Mouse (Mus musculus) MEL (cell line): ENCODE measurements at regions not wholly inside any gene's neighbourhood (a gene's known extent, or its start where the extent isn't known, plus 50 kb on each side); places are given as distances from the start of the nearest gene placed in this dataset.

Experiments
- BHLHE40 ChIP-seq: IDR thresholded peaks from 2 replicates; pipeline ENCODE4 v1.6.1; 2012; ENCODE audit warnings: low read depth, mild to moderate bottlenecking, inconsistent platforms, low read length, improper control_type of control experiment, borderline replicate concordance
- CHD2 ChIP-seq: IDR thresholded peaks from 2 replicates; pipeline ENCODE4 v1.6.1; 2011; ENCODE audit warnings: low read length, improper control_type of control experiment
- CTCF ChIP-seq, 3 experiments: IDR thresholded peaks in 2 of 3; conservative IDR thresholded peaks in 1 of 3; 2 replicates each; pipeline ENCODE4 v1.5.1; 2011 to 2012; ENCODE audit warnings: low read length in 3 of 3, low read depth in 2 of 3, mild to moderate bottlenecking in 2 of 3, improper control_type of control experiment in 1 of 3, inconsistent platforms in 1 of 3, mixed read lengths in 1 of 3, moderate library complexity in 1 of 3; ENCODE audit not compliant: control insufficient read depth in 1 of 3, insufficient read depth in 1 of 3, poor library complexity in 1 of 3, severe bottlenecking in 1 of 3
- E2F4 ChIP-seq: IDR thresholded peaks from 2 replicates; pipeline ENCODE4 v1.6.1; 2011; ENCODE audit warnings: low read depth, low read length, improper control_type of control experiment, borderline replicate concordance
- EP300 ChIP-seq, 2 experiments: IDR thresholded peaks; 2 replicates each; pipeline ENCODE4 v1.6.1; 2011; ENCODE audit warnings: improper control_type of control experiment in 2 of 2, low read length in 2 of 2, low read depth in 1 of 2, mild to moderate bottlenecking in 1 of 2
- ETS1 ChIP-seq: IDR thresholded peaks from 2 replicates; pipeline ENCODE4 v1.6.1; 2012; ENCODE audit warnings: low read depth, mild to moderate bottlenecking, inconsistent platforms, low read length, improper control_type of control experiment, moderate library complexity
- MXI1 ChIP-seq: IDR thresholded peaks from 2 replicates; pipeline ENCODE4 v1.6.1; 2011; ENCODE audit warnings: mild to moderate bottlenecking, low read depth, low read length, improper control_type of control experiment
- NRF1 ChIP-seq: IDR thresholded peaks from 2 replicates; pipeline ENCODE4 v1.6.1; 2014; ENCODE audit warnings: low read depth, mild to moderate bottlenecking, inconsistent platforms, low read length, improper control_type of control experiment, moderate library complexity; ENCODE audit not compliant: poor library complexity, insufficient read depth, severe bottlenecking
- POLR2A ChIP-seq, 2 experiments: IDR thresholded peaks; 2 replicates each; pipeline ENCODE4 v1.6.1; 2011 to 2012; ENCODE audit warnings: low read length in 2 of 2, mild to moderate bottlenecking in 2 of 2, control low read depth in 1 of 2, improper control_type of control experiment in 1 of 2, low read depth in 1 of 2, moderate library complexity in 1 of 2; ENCODE audit not compliant: control insufficient read depth in 1 of 2, insufficient read depth in 1 of 2, poor library complexity in 1 of 2
- RCOR1 ChIP-seq: IDR thresholded peaks from 2 replicates; pipeline ENCODE4 v1.6.1; 2012; ENCODE audit warnings: low read depth, mild to moderate bottlenecking, inconsistent platforms, low read length, improper control_type of control experiment
- SMC3 ChIP-seq: IDR thresholded peaks from 2 replicates; pipeline ENCODE4 v1.6.1; 2011; ENCODE audit warnings: low read depth, low read length, improper control_type of control experiment
- TBP ChIP-seq: IDR thresholded peaks from 2 replicates; pipeline ENCODE4 v1.8.0; 2011; ENCODE audit warnings: low read depth, low read length, improper control_type of control experiment
- UBTF ChIP-seq: IDR thresholded peaks from 2 replicates; pipeline ENCODE4 v1.6.1; 2012; ENCODE audit warnings: low read depth, mild to moderate bottlenecking, inconsistent platforms, low read length, improper control_type of control experiment, moderate library complexity, borderline replicate concordance; ENCODE audit not compliant: insufficient read depth
- USF2 ChIP-seq, 2 experiments: IDR thresholded peaks; 2 replicates each; pipeline ENCODE4 v1.6.1; 2011 to 2012; ENCODE audit warnings: improper control_type of control experiment in 2 of 2, low read length in 2 of 2, borderline replicate concordance in 1 of 2, inconsistent platforms in 1 of 2, low read depth in 1 of 2, mild to moderate bottlenecking in 1 of 2; ENCODE audit not compliant: insufficient read depth in 1 of 2

DNA sequence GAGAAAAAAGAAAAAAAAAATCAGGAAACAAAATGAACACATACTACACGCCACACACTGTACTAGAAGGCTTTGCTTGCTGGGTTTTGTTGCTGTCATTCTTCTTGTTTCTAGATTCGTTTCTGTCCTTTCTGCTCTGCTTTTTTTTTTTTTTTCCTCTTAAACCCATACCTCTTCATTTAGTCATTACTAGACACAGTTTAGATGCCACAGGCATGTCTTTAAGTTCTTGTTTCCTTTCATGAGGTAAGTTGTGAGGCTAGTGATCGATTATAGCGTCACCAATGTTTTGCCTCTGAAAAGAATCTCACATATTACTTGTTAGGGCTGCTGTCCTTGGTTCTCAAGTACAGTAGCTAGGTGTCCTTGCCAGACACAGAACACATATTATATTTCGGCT is 168.3 kb upstream of the Atp2b1 start:
- TF ChIP-seq USF2 (IDR thresholded peaks at IDR 0.05; ENCODE audit: borderline replicate concordance in 1 of 2, insufficient read depth in 1 of 2, low read depth in 1 of 2, low read length in 2 of 2) (no peak), BHLHE40 (no peak), TBP (no peak), EP300 (IDR thresholded peaks at IDR 0.05; ENCODE audit: low read depth in 1 of 2, low read length in 2 of 2) (no peak), CTCF (IDR thresholded peaks at IDR 0.05 in 2 of 3, conservative IDR thresholded peaks at IDR 0.05 in 1 of 3; ENCODE audit: control insufficient read depth in 1 of 3, insufficient read depth in 1 of 3, low read depth in 2 of 3, low read length in 3 of 3, poor library complexity in 1 of 3, severe bottlenecking in 1 of 3) (no peak), E2F4 (no peak), POLR2A (IDR thresholded peaks at IDR 0.05; ENCODE audit: control insufficient read depth in 1 of 2, insufficient read depth in 1 of 2, low read depth in 1 of 2, low read length in 2 of 2, poor library complexity in 1 of 2) (no peak), SMC3 (no peak), CHD2 (no peak), NRF1 (no peak), MXI1 (no peak), UBTF (no peak), ETS1 (no peak), RCOR1 (no peak)
